Comparison of ENCODE assay signal across 9 mouse cellular contexts in genomic region chr4:131743831-131744684, GRCm38 (mm10).
DNase-seq lines count a peak whose midpoint lies in the region; ATAC-seq and TF ChIP-seq lines count a peak whose summit lies in the region.
"Had no signal": no experiment of that assay in that cellular context is flagged by ENCODE, and none has a peak within 500 bp of the region (broad histone marks: within the 10 kb centered on the region; RNA-seq: fewer than 3 reads in every experiment).

No protein-coding gene starts in this region.

- WGBS in kidney, embryonic 14.5 days = 11% methylated on average over 5 of the region's 5 CpGs
- 12% methylated on average over 5 of the region's 5 CpGs for WGBS in liver, embryonic 11.5 days
- WGBS in forebrain, postnatal 0 days = 62% methylated on average over 5 of the region's 5 CpGs

- H3K4me2 ChIP-seq in kidney, embryonic 14.5 days (replicated peaks; ENCODE audit: low read depth, low read length) = no peak overlapping the region
- no peak overlapping the region for H3K4me2 ChIP-seq in liver, embryonic 11.5 days
- no peak overlapping the region for H3K4me2 ChIP-seq in forebrain, postnatal 0 days (ENCODE audit: low read depth)
- H3K4me2 ChIP-seq: hindbrain, embryonic 13.5 days had no signal

- no peaks in the 10 kb centered on the region for H3K27me3 ChIP-seq in kidney, embryonic 14.5 days (ENCODE audit: control insufficient read depth, insufficient read depth, low read length)
- H3K27me3 ChIP-seq in liver, embryonic 11.5 days (replicated peaks; ENCODE audit: control insufficient read depth, insufficient read depth, low read length) = no peaks in the 10 kb centered on the region
- no peaks in the 10 kb centered on the region for H3K27me3 ChIP-seq in forebrain, postnatal 0 days (ENCODE audit: insufficient read depth, low read length)
- H3K27me3 ChIP-seq: hindbrain, embryonic 13.5 days had no signal

- H3K27ac ChIP-seq in kidney, embryonic 14.5 days (ENCODE audit: low read depth, low read length) = peak overlapping the region; percentile 79
- no peak overlapping the region for H3K27ac ChIP-seq in liver, embryonic 11.5 days (ENCODE audit: low read depth, low read length)
- H3K27ac ChIP-seq in forebrain, postnatal 0 days (ENCODE audit: low read depth, low read length) = no peak overlapping the region
- H3K27ac ChIP-seq: hindbrain, embryonic 13.5 days had no signal

- H3K4me1 ChIP-seq in kidney, embryonic 14.5 days (ENCODE audit: control insufficient read depth, insufficient read depth, low read length) = peaks cover 17% of the 10 kb centered on the region
- H3K4me1 ChIP-seq in liver, embryonic 11.5 days (replicated peaks; ENCODE audit: control insufficient read depth, insufficient read depth, low read length) = no peaks in the 10 kb centered on the region
- no peaks in the 10 kb centered on the region for H3K4me1 ChIP-seq in forebrain, postnatal 0 days (ENCODE audit: insufficient read depth)

- H3K9me3 ChIP-seq in kidney, embryonic 14.5 days (ENCODE audit: control insufficient read depth, low read length) = no peaks in the 10 kb centered on the region
- H3K9me3 ChIP-seq in liver, embryonic 11.5 days (ENCODE audit: control insufficient read depth, low read length) = no peaks in the 10 kb centered on the region
- no peaks in the 10 kb centered on the region for H3K9me3 ChIP-seq in forebrain, postnatal 0 days (ENCODE audit: low read length)
- H3K9me3 ChIP-seq: hindbrain, embryonic 13.5 days had no signal

- no peaks in the 10 kb centered on the region for H3K36me3 ChIP-seq in kidney, embryonic 14.5 days (ENCODE audit: control insufficient read depth, insufficient read depth, low read length)
- no peaks in the 10 kb centered on the region for H3K36me3 ChIP-seq in liver, embryonic 11.5 days (ENCODE audit: control insufficient read depth, insufficient read depth, low read length)
- H3K36me3 ChIP-seq in forebrain, postnatal 0 days (ENCODE audit: insufficient read depth) = no peaks in the 10 kb centered on the region
- H3K36me3 ChIP-seq: hindbrain, embryonic 13.5 days had no signal

- peak; percentile 86 for ATAC-seq in kidney, embryonic 14.5 days (ENCODE audit: low FRiP score, low TSS enrichment)
- peak; percentile 55 for ATAC-seq in megakaryocyte progenitor cell, adult 5-6 weeks (replicated peaks; ENCODE audit: poor library complexity)
- no peak for ATAC-seq in liver, embryonic 11.5 days (replicated peaks; ENCODE audit: low FRiP score)
- no peak for ATAC-seq in forebrain, postnatal 0 days

- H3K4me3 ChIP-seq in kidney, embryonic 14.5 days (ENCODE audit: low read length) = no peak overlapping the region
- no peak overlapping the region for H3K4me3 ChIP-seq in liver, embryonic 11.5 days (ENCODE audit: low read depth, low read length)
- no peak overlapping the region for H3K4me3 ChIP-seq in forebrain, postnatal 0 days (ENCODE audit: low read depth, low read length)
- H3K4me3 ChIP-seq: hindbrain, embryonic 13.5 days had no signal

- peak; percentile 71 to 81 for DNase-seq in adrenal gland, adult (ENCODE audit: inconsistent age in 2 of 2, low spot score in 1 of 2)
- no peak for DNase-seq in adrenal gland, postnatal 4 days (ENCODE audit: low spot score in 2 of 2)
- DNase-seq in heart, adult 8-10 months (ENCODE audit: low spot score) = peak; percentile 50
- no peak for DNase-seq in liver, embryonic 11.5 days (ENCODE audit: low spot score)
- no peak for DNase-seq in frontal cortex, postnatal 36 days (ENCODE audit: low spot score in 2 of 2)
- DNase-seq in forebrain, postnatal 0 days = no peak

- TF ChIP-seq CTCF in forebrain, postnatal 0 days (IDR thresholded peaks at IDR 0.05; ENCODE audit: low read depth) = no peak

- no peak overlapping the region for H3K9ac ChIP-seq in kidney, embryonic 14.5 days (ENCODE audit: low read depth, low read length)
- H3K9ac ChIP-seq in liver, embryonic 11.5 days (ENCODE audit: low read depth, low read length) = no peak overlapping the region
- H3K9ac ChIP-seq in forebrain, postnatal 0 days = no peak overlapping the region
- H3K9ac ChIP-seq: hindbrain, embryonic 13.5 days had no signal

Comparison
In these comparisons a context has a peak if more than half of its experiments do, and no peak if none do; other contexts are left out.
1. DNase-seq: peak in adrenal gland, adult (2 of 2) and heart, adult 8-10 months (single experiment); none in adrenal gland, postnatal 4 days (0 of 2), liver, embryonic 11.5 days (single experiment), frontal cortex, postnatal 36 days (0 of 2) and forebrain, postnatal 0 days (single experiment).
2. ATAC-seq: peak in kidney, embryonic 14.5 days (single experiment) and megakaryocyte progenitor cell, adult 5-6 weeks (single experiment); none in liver, embryonic 11.5 days (single experiment) and forebrain, postnatal 0 days (single experiment).